Comparison of ENCODE assay signal across 8 mouse cellular contexts in the genomic region with DNA sequence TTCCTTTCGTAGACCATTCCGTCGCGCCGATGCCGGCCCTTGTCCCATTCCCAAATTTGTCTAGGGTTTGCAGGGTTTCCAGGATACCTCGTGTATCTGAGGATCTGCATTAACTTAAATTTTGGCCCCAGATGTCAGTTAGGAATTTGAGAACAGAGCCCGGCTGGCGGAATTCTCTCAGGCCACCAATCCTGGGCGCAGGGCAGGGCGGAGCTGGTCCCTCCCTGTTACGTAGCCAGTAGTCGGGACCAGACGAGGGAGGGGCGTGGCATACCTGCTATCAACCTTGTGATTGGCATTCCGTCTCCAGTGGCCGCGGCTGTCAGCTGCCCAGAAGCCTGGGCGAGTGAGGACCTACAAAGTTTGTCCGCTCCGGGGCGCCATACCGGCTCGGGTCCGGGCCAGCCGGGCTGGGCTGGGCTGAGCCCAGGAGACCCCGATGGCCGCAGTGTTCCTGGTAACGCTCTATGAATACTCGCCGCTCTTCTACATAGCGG. TPM values are rescaled to one million over a fixed set of nuclear protein-coding genes. Genes with fewer than 3 reads are reported as not detected.
DNase-seq lines count a peak whose midpoint lies in the region; ATAC-seq and TF ChIP-seq lines count a peak whose summit lies in the region.

A gene (plus strand): TSS at position 289 of the 497 bp plus-strand sequence.

- peak within 1 kb of the TSS; percentile 69 for H3K4me3 ChIP-seq in embryonic facial prominence, embryonic 13.5 days
- H3K4me3 ChIP-seq in kidney, adult 2 months (ENCODE audit: insufficient read depth, low read depth, low read length) = peak within 1 kb of the TSS; percentile 90
- peak within 1 kb of the TSS; percentile 66 for H3K4me3 ChIP-seq in limb, embryonic 12.5 days (replicated peaks)
- peak within 1 kb of the TSS; percentile 61 for H3K4me3 ChIP-seq in midbrain, embryonic 15.5 days
- peak within 1 kb of the TSS; percentile 80 for H3K4me3 ChIP-seq in spleen, adult 2 months (ENCODE audit: extremely low read depth, insufficient read depth, insufficient read length)

- H3K36me3 ChIP-seq in embryonic facial prominence, embryonic 13.5 days = no peaks in the 10 kb centered on the region
- H3K36me3 ChIP-seq in kidney, adult 2 months (ENCODE audit: control insufficient read depth, insufficient read depth, low read length) = no peaks in the 10 kb centered on the region
- no peaks in the 10 kb centered on the region for H3K36me3 ChIP-seq in limb, embryonic 12.5 days
- H3K36me3 ChIP-seq in midbrain, embryonic 15.5 days (replicated peaks) = no peaks in the 10 kb centered on the region
- H3K36me3 ChIP-seq in spleen, adult 2 months (ENCODE audit: control insufficient read depth, insufficient read depth, low read length) = no peaks in the 10 kb centered on the region

- peak; percentile 81 for TF ChIP-seq POLR2A in kidney, adult 2 months (IDR thresholded peaks at IDR 0.05; ENCODE audit: low read depth, low read length)
- peak; percentile 27 for TF ChIP-seq POLR2A in spleen, adult 2 months (IDR thresholded peaks at IDR 0.05; ENCODE audit: low read depth, low read length)

- H3K4me1 ChIP-seq in embryonic facial prominence, embryonic 13.5 days = peaks cover 6% of the 10 kb centered on the region
- H3K4me1 ChIP-seq in kidney, adult 2 months (ENCODE audit: control insufficient read depth, insufficient read depth, low read length) = peaks cover 4% of the 10 kb centered on the region; the same call in 1 of the 2 replicates
- H3K4me1 ChIP-seq in limb, embryonic 12.5 days (replicated peaks) = peaks cover 4% of the 10 kb centered on the region; the same call in 1 of the 2 replicates
- peaks cover 17% of the 10 kb centered on the region for H3K4me1 ChIP-seq in midbrain, embryonic 15.5 days
- H3K4me1 ChIP-seq in spleen, adult 2 months (ENCODE audit: control insufficient read depth, insufficient read depth, insufficient read length) = no peaks in the 10 kb centered on the region; the same call in 1 of the 2 replicates

- peak within 1 kb of the TSS; percentile 83 for H3K9ac ChIP-seq in embryonic facial prominence, embryonic 13.5 days
- peak within 1 kb of the TSS; percentile 80 for H3K9ac ChIP-seq in limb, embryonic 12.5 days (replicated peaks)
- H3K9ac ChIP-seq in midbrain, embryonic 15.5 days = peak within 1 kb of the TSS; percentile 56

- no peaks in the 10 kb centered on the region for H3K27me3 ChIP-seq in embryonic facial prominence, embryonic 13.5 days
- no peaks in the 10 kb centered on the region for H3K27me3 ChIP-seq in kidney, adult 2 months (replicated peaks; ENCODE audit: control insufficient read depth, insufficient read depth, low read length)
- no peaks in the 10 kb centered on the region for H3K27me3 ChIP-seq in limb, embryonic 12.5 days
- H3K27me3 ChIP-seq in midbrain, embryonic 15.5 days (replicated peaks) = 0 out of 2 replicates have a peak, but pooled peaks cover 3% of the 10 kb centered on the region
- H3K27me3 ChIP-seq in spleen, adult 2 months (ENCODE audit: control insufficient read depth, insufficient read depth, low read length) = peaks cover 2% of the 10 kb centered on the region

- WGBS in embryonic facial prominence, embryonic 13.5 days = under 1% methylated on average over 32 of the region's 32 CpGs
- WGBS in kidney, adult 2 months = under 1% methylated on average over 32 of the region's 32 CpGs
- WGBS in limb, embryonic 12.5 days = under 1% methylated on average over 32 of the region's 32 CpGs
- under 1% methylated on average over 32 of the region's 32 CpGs for WGBS in midbrain, embryonic 15.5 days
- whole genome bisulfite sequencing in spleen, adult 2 months = under 1% methylated on average over 32 of the region's 32 CpGs

- no peaks in the 10 kb centered on the region for H3K9me3 ChIP-seq in embryonic facial prominence, embryonic 13.5 days
- H3K9me3 ChIP-seq in limb, embryonic 12.5 days = no peaks in the 10 kb centered on the region
- no peaks in the 10 kb centered on the region for H3K9me3 ChIP-seq in midbrain, embryonic 15.5 days

- peak within 1 kb of the TSS; percentile 88 for H3K4me2 ChIP-seq in embryonic facial prominence, embryonic 13.5 days
- H3K4me2 ChIP-seq in limb, embryonic 12.5 days = peak within 1 kb of the TSS; percentile 79
- H3K4me2 ChIP-seq in midbrain, embryonic 15.5 days = peak within 1 kb of the TSS; percentile 91

- ATAC-seq in embryonic facial prominence, embryonic 13.5 days (ENCODE audit: insufficient number of reproducible peaks, insufficient read depth, low FRiP score, low TSS enrichment, low read depth) = peak; percentile 95
- ATAC-seq in limb, embryonic 12.5 days (ENCODE audit: insufficient number of reproducible peaks, insufficient read depth, low FRiP score, low TSS enrichment, low read depth) = peak; percentile 99
- peak; percentile 98 for ATAC-seq in midbrain, embryonic 15.5 days (replicated peaks)

- TF ChIP-seq CTCF in kidney, adult 2 months (conservative IDR thresholded peaks at IDR 0.05; ENCODE audit: insufficient read depth, insufficient read length, low read depth, low read length) = peak; percentile 22; the same call in 1 of the 2 replicates
- TF ChIP-seq CTCF in spleen, adult 2 months (IDR thresholded peaks at IDR 0.05; ENCODE audit: extremely low read depth, insufficient read depth, insufficient read length, insufficient replicate concordance) = no peak

- H3K27ac ChIP-seq in embryonic facial prominence, embryonic 13.5 days = peak within 1 kb of the TSS; percentile 35; the same call in 1 of the 2 replicates
- peak within 1 kb of the TSS; percentile 57 for H3K27ac ChIP-seq in kidney, adult 2 months (ENCODE audit: insufficient read depth, low read depth, low read length)
- H3K27ac ChIP-seq in limb, embryonic 12.5 days = peak within 1 kb of the TSS; percentile 4; the same call in 1 of the 2 replicates
- H3K27ac ChIP-seq in midbrain, embryonic 15.5 days = no peak within 1 kb of the TSS
- peak within 1 kb of the TSS; percentile 76 for H3K27ac ChIP-seq in spleen, adult 2 months (ENCODE audit: insufficient read depth, low read length)

- peak; percentile 92 for DNase-seq in 3134 (ENCODE audit: extremely low read depth, insufficient read length, low spot score)
- DNase-seq in adrenal gland, postnatal 36 days = peak; percentile 98
- peak; percentile 96 to 98 for DNase-seq in heart, adult 18-20 months
- DNase-seq in kidney, adult 2 months = peak; percentile 99
- peak; percentile 80 to 94 for DNase-seq in spleen, adult 2 months (ENCODE audit: low read depth in 1 of 2, low spot score in 2 of 2)

RNA-seq across cellular contexts. Expression of the gene that starts here (rescaled TPM):
- 10 to 100 TPM; 41.4 to 51.1 TPM for total RNA-seq in adrenal gland, postnatal 36 days (2021)
- 20.1 and 23.5 TPM in 2 replicates for polyA plus RNA-seq in embryonic facial prominence, embryonic 13.5 days (2015; fragmentation: Nextera tagmentation; extraction: Ambion mirVana)
- 10 to 100 TPM; 29.7 to 36.4 TPM for total RNA-seq in heart, adult 18-20 months (2021)
- polyA plus RNA-seq in kidney, adult 2 months (2012; rRNA removed) = 33.0 and 35.9 TPM in 2 replicates
- 28.6 and 29.4 TPM in 2 replicates for polyA plus RNA-seq in limb, embryonic 12.5 days (2016; fragmentation: Nextera tagmentation; extraction: Ambion mirVana)
- 17.9 and 20.1 TPM in 2 replicates for polyA plus RNA-seq in midbrain, embryonic 15.5 days (2015; fragmentation: Nextera tagmentation; extraction: Ambion mirVana)
- 6.5 and 7.3 TPM in 2 replicates for polyA plus RNA-seq in spleen, adult 2 months (2012; rRNA removed)
